21 mouse cellular contexts compared by ENCODE assay signal in genomic region chr5:147191801-147192575, GRCm38 (mm10). TPM values are rescaled to one million over a fixed set of nuclear protein-coding genes. Genes with fewer than 3 reads are reported as not detected.
DNase-seq lines count a peak whose midpoint lies in the region; ATAC-seq and TF ChIP-seq lines count a peak whose summit lies in the region.
"Had no signal": no experiment of that assay in that cellular context is flagged by ENCODE, and none has a peak within 500 bp of the region (broad histone marks: within the 10 kb centered on the region; RNA-seq: fewer than 3 reads in every experiment).

No protein-coding gene starts in this region.

- H3K9me3 ChIP-seq in forebrain, embryonic 12.5 days = no peaks in the 10 kb centered on the region
- H3K9me3 ChIP-seq in forebrain, embryonic 14.5 days (replicated peaks; ENCODE audit: control insufficient read depth, low read length) = no peaks in the 10 kb centered on the region
- H3K9me3 ChIP-seq in embryonic facial prominence, embryonic 10.5 days = no peaks in the 10 kb centered on the region
- no peaks in the 10 kb centered on the region for H3K9me3 ChIP-seq in hindbrain, postnatal 0 days (ENCODE audit: low read length)
- H3K9me3 ChIP-seq: embryonic facial prominence, embryonic 12.5 days; heart, embryonic 12.5 days; kidney, embryonic 15.5 days had no signal

- no peak overlapping the region for H3K9ac ChIP-seq in forebrain, embryonic 12.5 days
- no peak overlapping the region for H3K9ac ChIP-seq in forebrain, embryonic 14.5 days (ENCODE audit: low read length)
- H3K9ac ChIP-seq in hindbrain, postnatal 0 days (replicated peaks; ENCODE audit: low read length) = no peak overlapping the region
- H3K9ac ChIP-seq: embryonic facial prominence, embryonic 12.5 days; heart, embryonic 12.5 days; kidney, embryonic 15.5 days; lung, embryonic 14.5 days had no signal

- H3K4me3 ChIP-seq in forebrain, embryonic 12.5 days (replicated peaks) = 0 out of 2 replicates have a peak overlapping the region, but pooled peaks have one; percentile 0
- no peak overlapping the region for H3K4me3 ChIP-seq in forebrain, embryonic 14.5 days (ENCODE audit: low read depth, low read length)
- H3K4me3 ChIP-seq in embryonic facial prominence, embryonic 10.5 days = no peak overlapping the region
- no peak overlapping the region for H3K4me3 ChIP-seq in hindbrain, postnatal 0 days (ENCODE audit: low read length)
- H3K4me3 ChIP-seq: embryonic facial prominence, embryonic 12.5 days; heart, embryonic 12.5 days; kidney, embryonic 15.5 days had no signal

- no peak for TF ChIP-seq CTCF in hindbrain, postnatal 0 days (IDR thresholded peaks at IDR 0.05; ENCODE audit: low read depth)

- no peak for ATAC-seq in forebrain, embryonic 12.5 days (ENCODE audit: low FRiP score)
- no peak for ATAC-seq in forebrain, embryonic 14.5 days
- no peak for ATAC-seq in hindbrain, postnatal 0 days
- no peak for ATAC-seq in activated CD4-positive, CD25-positive, alpha-beta regulatory T cell, adult 4 months
- ATAC-seq: intestine, embryonic 16.5 days had no signal

- no peaks in the 10 kb centered on the region for H3K36me3 ChIP-seq in forebrain, embryonic 12.5 days (replicated peaks)
- no peaks in the 10 kb centered on the region for H3K36me3 ChIP-seq in forebrain, embryonic 14.5 days (ENCODE audit: control insufficient read depth, insufficient read depth, low read length)
- H3K36me3 ChIP-seq in embryonic facial prominence, embryonic 10.5 days (replicated peaks) = no peaks in the 10 kb centered on the region
- H3K36me3 ChIP-seq in hindbrain, postnatal 0 days (ENCODE audit: insufficient read depth, low read length) = no peaks in the 10 kb centered on the region
- H3K36me3 ChIP-seq: embryonic facial prominence, embryonic 12.5 days; heart, embryonic 12.5 days; kidney, embryonic 15.5 days had no signal

- DNase-seq in forebrain, embryonic 14.5 days (ENCODE audit: low spot score) = no peak
- DNase-seq in R1 (ENCODE audit: low read depth, low spot score) (peak; percentile 25), liver (no peak)
- peak; percentile 23 for DNase-seq in embryonic facial prominence, embryonic 10.5 days (ENCODE audit: low spot score)
- DNase-seq in hindbrain, postnatal 0 days (ENCODE audit: low spot score) = peak; percentile 26
- DNase-seq in ovary, adult 18-20 months (ENCODE audit: low spot score) = no peak
- DNase-seq: adrenal gland, postnatal 25 days; cerebellum, adult 9-11 months; heart, postnatal 36 days; lung, embryonic 14.5 days; thymus, postnatal 14 days had no signal

- WGBS in forebrain, embryonic 12.5 days = 2% methylated on average over 24 of the region's 24 CpGs
- WGBS in forebrain, embryonic 14.5 days = 1% methylated on average over 24 of the region's 24 CpGs
- 2% methylated on average over 24 of the region's 24 CpGs for WGBS in embryonic facial prominence, embryonic 10.5 days
- 6% methylated on average over 24 of the region's 24 CpGs for WGBS in hindbrain, postnatal 0 days

- no peak overlapping the region for H3K27ac ChIP-seq in forebrain, embryonic 12.5 days
- H3K27ac ChIP-seq in forebrain, embryonic 14.5 days (ENCODE audit: low read depth, low read length) = no peak overlapping the region
- H3K27ac ChIP-seq in embryonic facial prominence, embryonic 10.5 days (replicated peaks) = no peak overlapping the region
- no peak overlapping the region for H3K27ac ChIP-seq in hindbrain, postnatal 0 days
- H3K27ac ChIP-seq: embryonic facial prominence, embryonic 12.5 days; kidney, embryonic 15.5 days; stomach, postnatal 0 days had no signal

- H3K27me3 ChIP-seq in forebrain, embryonic 12.5 days = peaks cover 96% of the 10 kb centered on the region
- peaks cover 93% of the 10 kb centered on the region for H3K27me3 ChIP-seq in forebrain, embryonic 14.5 days (replicated peaks; ENCODE audit: control insufficient read depth, insufficient read depth, low read length)
- H3K27me3 ChIP-seq in embryonic facial prominence, embryonic 10.5 days (replicated peaks; ENCODE audit: low read depth, poor library complexity, severe bottlenecking) = peaks cover 99% of the 10 kb centered on the region
- H3K27me3 ChIP-seq in hindbrain, postnatal 0 days (ENCODE audit: insufficient read depth, low read length) = peaks cover 80% of the 10 kb centered on the region

- H3K4me1 ChIP-seq in forebrain, embryonic 12.5 days = peaks cover 27% of the 10 kb centered on the region
- peaks cover 13% of the 10 kb centered on the region for H3K4me1 ChIP-seq in forebrain, embryonic 14.5 days (ENCODE audit: control insufficient read depth, insufficient read depth, low read length)
- peaks cover 16% of the 10 kb centered on the region for H3K4me1 ChIP-seq in embryonic facial prominence, embryonic 10.5 days
- peaks cover 6% of the 10 kb centered on the region; the same call in 1 of the 2 replicates for H3K4me1 ChIP-seq in hindbrain, postnatal 0 days (ENCODE audit: insufficient read depth, low read length)

- no peak overlapping the region for H3K4me2 ChIP-seq in forebrain, embryonic 12.5 days
- no peak overlapping the region for H3K4me2 ChIP-seq in forebrain, embryonic 14.5 days (ENCODE audit: low read length)
- H3K4me2 ChIP-seq in hindbrain, postnatal 0 days (ENCODE audit: low read depth, low read length) = peak overlapping the region; percentile 54
- H3K4me2 ChIP-seq: embryonic facial prominence, embryonic 12.5 days; heart, embryonic 12.5 days; kidney, embryonic 15.5 days; lung, embryonic 14.5 days had no signal

RNA-seq across cellular contexts. Expression of gene Gsx1, which starts 3.5 kb away (rescaled TPM):
- polyA plus RNA-seq in forebrain, embryonic 12.5 days (2016; fragmentation: Nextera tagmentation; extraction: Ambion mirVana) = 8.6 and 8.7 TPM in 2 replicates
- 2.3 and 3.0 TPM in 2 replicates for polyA plus RNA-seq in forebrain, embryonic 14.5 days (2014; fragmentation: Nextera tagmentation; extraction: Ambion mirVana)
- 0.80 and 2.0 TPM in 2 replicates for polyA plus RNA-seq in embryonic facial prominence, embryonic 10.5 days (2016; fragmentation: Nextera tagmentation; extraction: Ambion mirVana)
- 5.7 and 6.1 TPM in 2 replicates for total RNA-seq in hindbrain, postnatal 0 days (2014; rRNA removed)
- polyA plus RNA-seq in hindbrain, postnatal 0 days (2015; fragmentation: Nextera tagmentation; extraction: Ambion mirVana) = 1.9 TPM in 2 replicates
- not detected for polyA plus RNA-seq in activated CD4-positive, CD25-positive, alpha-beta regulatory T cell, adult 4 months (2017; shearing (Covaris generic))
- total RNA-seq: adrenal gland, postnatal 25 days; heart, postnatal 36 days; liver, adult 2 months had no signal
- polyA plus RNA-seq: gonadal fat pad, adult 2 months; heart, embryonic 12.5 days; intestine, embryonic 16.5 days; kidney, embryonic 15.5 days; large intestine, adult 2 months; liver, adult 2 months; lung, embryonic 14.5 days; stomach, postnatal 0 days had no signal

Comparison
In these comparisons a context has a peak if more than half of its experiments do, and no peak if none do; other contexts are left out.
1. DNase-seq: peak in R1 (single experiment), embryonic facial prominence, embryonic 10.5 days (single experiment) and hindbrain, postnatal 0 days (single experiment); none in forebrain, embryonic 14.5 days (single experiment), liver (single experiment) and ovary, adult 18-20 months (single experiment).